Mouse (Mus musculus): ENCODE results near the gene Hmga1b.

DNA sequence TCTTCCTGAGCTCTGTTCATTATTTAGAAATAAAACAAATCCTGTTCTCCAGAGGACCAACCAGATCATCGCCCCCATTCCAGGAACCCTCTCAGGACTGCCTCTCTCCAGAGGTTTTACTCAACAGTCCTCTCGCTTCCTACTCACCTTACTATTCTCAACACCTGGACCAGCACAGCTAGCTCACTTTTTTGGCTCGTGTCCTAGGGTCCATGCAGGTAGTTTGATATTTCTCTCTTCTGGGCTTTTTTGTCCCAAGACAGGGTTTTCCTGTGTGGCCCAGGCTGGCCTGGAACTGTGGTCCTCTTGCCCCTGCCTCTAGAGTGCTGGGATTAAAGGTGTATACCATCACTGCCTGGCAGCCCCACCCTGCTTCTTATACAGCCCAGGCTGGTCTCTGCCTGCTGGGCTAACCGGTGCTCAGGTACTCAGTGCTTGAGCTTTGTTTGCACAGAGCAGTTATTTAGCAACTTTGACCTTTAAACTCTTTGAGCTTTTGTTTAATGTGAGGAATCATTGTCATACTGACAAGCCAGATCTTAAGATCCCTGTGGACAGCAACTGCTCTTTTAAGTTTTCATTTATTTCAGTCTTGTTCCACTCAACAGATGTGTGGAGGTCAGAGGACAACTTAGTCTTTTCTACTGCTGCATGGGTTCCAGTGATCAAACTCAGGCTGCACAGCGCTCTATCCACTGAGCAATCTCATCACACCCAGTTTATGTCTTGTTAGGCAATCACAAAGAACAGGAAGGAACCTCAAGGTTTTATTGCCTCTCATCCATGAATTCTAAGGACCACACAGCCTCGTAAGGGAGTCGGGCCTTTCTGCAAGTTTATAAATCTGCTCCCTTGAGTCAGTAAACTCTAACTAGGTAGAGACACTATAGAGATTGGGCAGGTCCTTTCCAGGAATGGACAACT lies 43.0 kb downstream of the Hmga1b start:
- no peak for TF ChIP-seq POLR2A (IDR thresholded peaks at IDR 0.05; ENCODE audit: low read depth, low read length)
- TF ChIP-seq CTCF (conservative IDR thresholded peaks at IDR 0.05; ENCODE audit: insufficient read depth, insufficient read length, low read depth, low read length): no peak
